Mouse (Mus musculus) adrenal gland, postnatal 36 days (tissue): Measurements from ENCODE around the gene Tubal3. TPM values are rescaled to one million over a fixed set of nuclear protein-coding genes. Genes with fewer than 3 reads are reported as not detected.
"Not testable (repeated sequence)": the region's sequence is repeated elsewhere in the genome, so short reads cannot be mapped to it uniquely, and the experiment has no call there.

Experiments used
- DNase-seq, 2 experiments: peaks; one replicate each; pipeline ENCODE4 v3.0.0; 2021; ENCODE audit warnings: mixed read lengths in 1 of 2
- long read RNA-seq, 2 experiments: library from polyadenylated mRNA; stranded (forward); transcript quantifications; one replicate each; pipeline ENCODE4 v2.0.0; 2021; ENCODE audit warnings: borderline sequencing depth in 2 of 2
- total RNA-seq, 2 experiments: library from RNA; stranded (reverse); gene quantifications; 2 replicates each; pipeline ENCODE4 v1.2.3; 2021

Gene Tubal3
- not detected for total RNA-seq
- long read RNA-seq, experiment 1 = 0 reads
- long read RNA-seq, experiment 2 = 0 reads

GRCm38 (mm10) chr13:3917571-3918311, at the start of gene Tubal3, which contains the start of gene Net1:
TSS of gene Tubal3 (plus strand) at chr13:3918274.
TSS of gene Net1 (minus strand) at chr13:3918220.
- DNase-seq = peak; percentile 89 to 91

- DNase-seq = no peak
These were observed 48.2 kb upstream of the Tubal3 start for GRCm38 (mm10) chr13:3869901-3870300.

GRCm38 (mm10) chr13:3872832-3873231, 45.2 kb upstream of the Tubal3 start:
- DNase-seq = no peak

GRCm38 (mm10) chr13:3876448-3876847, 41.6 kb upstream of the Tubal3 start:
- DNase-seq = no peak

- DNase-seq = no peak
These were observed 40.9 kb upstream of the Tubal3 start for GRCm38 (mm10) chr13:3877185-3877584.

GRCm38 (mm10) chr13:3877679-3878220, 40.3 kb upstream of the Tubal3 start:
- DNase-seq = no peak

- DNase-seq = no peak
These were observed 31.4 kb upstream of the Tubal3 start for GRCm38 (mm10) chr13:3886663-3887062.

GRCm38 (mm10) chr13:3889111-3889510, 29.0 kb upstream of the Tubal3 start:
- DNase-seq = no peak

- no peak for DNase-seq
These were observed 28.0 kb upstream of the Tubal3 start for GRCm38 (mm10) chr13:3890061-3890460.

GRCm38 (mm10) chr13:3891479-3892087, 26.5 kb upstream of the Tubal3 start:
- DNase-seq = peak in 1 of 2 experiments; percentile 25

- DNase-seq = no peak
These were observed 25.5 kb upstream of the Tubal3 start for GRCm38 (mm10) chr13:3892601-3893000.

- peak; percentile 97 to 98 for DNase-seq
These were observed 24.8 kb upstream of the Tubal3 start for GRCm38 (mm10) chr13:3893126-3893734.

- DNase-seq = no peak
These were observed 23.5 kb upstream of the Tubal3 start for GRCm38 (mm10) chr13:3894549-3894948.

- DNase-seq = no peak
These were observed 22.6 kb upstream of the Tubal3 start for GRCm38 (mm10) chr13:3895397-3895980.

- no peak for DNase-seq
These were observed 22.0 kb upstream of the Tubal3 start for GRCm38 (mm10) chr13:3896032-3896431.

- DNase-seq = peak; percentile 67 to 82
These were observed 21.2 kb upstream of the Tubal3 start for GRCm38 (mm10) chr13:3896913-3897312.

- not testable (repeated sequence) for DNase-seq
These were observed 19.9 kb upstream of the Tubal3 start for GRCm38 (mm10) chr13:3898202-3898601.

- DNase-seq = no peak
These were observed 18.8 kb upstream of the Tubal3 start for GRCm38 (mm10) chr13:3899301-3899700.

GRCm38 (mm10) chr13:3907151-3907696, 10.8 kb upstream of the Tubal3 start:
- DNase-seq = no peak

GRCm38 (mm10) chr13:3908262-3908661, 9.8 kb upstream of the Tubal3 start:
- DNase-seq = no peak

- no peak for DNase-seq
These were observed 7.7 kb upstream of the Tubal3 start for GRCm38 (mm10) chr13:3910356-3910755.

GRCm38 (mm10) chr13:3913504-3913903, 4.6 kb upstream of the Tubal3 start:
- DNase-seq = no peak
